ENCODE assay signal across 9 mouse cellular contexts in the genomic region with DNA sequence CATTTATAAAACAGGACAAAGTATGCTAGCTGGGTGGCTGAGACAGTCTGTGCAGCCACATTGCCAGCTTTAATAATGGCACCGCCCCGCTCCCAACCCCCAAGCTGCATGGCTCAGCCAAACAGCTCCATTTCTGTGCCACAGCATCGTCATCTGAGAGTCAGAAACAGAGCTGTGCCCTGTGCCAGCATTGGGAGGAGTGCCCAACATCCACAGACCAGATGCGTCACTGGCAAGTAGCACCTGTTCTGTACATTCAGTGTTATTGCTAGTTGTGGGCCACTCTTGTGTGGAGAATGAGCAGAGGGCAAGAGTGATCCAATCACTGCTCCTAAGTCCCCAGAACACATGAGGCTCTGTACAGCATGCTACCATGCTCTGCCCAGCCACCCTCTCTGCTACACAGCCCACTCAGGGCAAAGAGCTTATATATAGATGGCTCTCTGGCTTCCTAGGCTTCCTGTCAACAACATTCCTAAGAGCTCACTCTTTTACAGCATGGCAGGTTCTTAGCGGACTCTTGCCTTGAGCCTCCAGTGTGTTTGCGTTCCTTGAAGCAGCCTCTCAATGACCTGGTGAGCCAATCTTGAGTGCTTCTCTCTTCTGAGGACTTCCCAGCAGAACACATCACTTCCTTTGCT. TPM values are rescaled to one million over a fixed set of nuclear protein-coding genes. Genes with fewer than 3 reads are reported as not detected.
DNase-seq lines count a peak whose midpoint lies in the region; ATAC-seq and TF ChIP-seq lines count a peak whose summit lies in the region.
"Had no signal": no experiment of that assay in that cellular context is flagged by ENCODE, and none has a peak within 500 bp of the region (broad histone marks: within the 10 kb centered on the region; RNA-seq: fewer than 3 reads in every experiment).

No protein-coding gene starts in this region.

- peak; percentile 27 for DNase-seq in cerebellum, adult 11 months
- peak; percentile 44 for DNase-seq in cerebellum, adult 9-10 months
- DNase-seq in heart, postnatal 36 days = peak; percentile 18
- DNase-seq in lung, embryonic 14.5 days = peak; percentile 50
- no peak for DNase-seq in thymus, postnatal 10 days (ENCODE audit: low spot score in 2 of 2)
- DNase-seq in kidney, postnatal 10 days = no peak
- DNase-seq in embryonic facial prominence, embryonic 10.5 days (ENCODE audit: low spot score) = no peak
- DNase-seq: kidney, adult 9 months had no signal

- 0 out of 2 replicates have a peak, but pooled peaks have one; percentile 56 for ATAC-seq in lung, embryonic 14.5 days (ENCODE audit: insufficient read depth)

- H3K27me3 ChIP-seq in lung, embryonic 14.5 days (ENCODE audit: insufficient read depth, low read length) = no peaks in the 10 kb centered on the region
- no peaks in the 10 kb centered on the region for H3K27me3 ChIP-seq in embryonic facial prominence, embryonic 10.5 days (replicated peaks; ENCODE audit: low read depth, poor library complexity, severe bottlenecking)
- H3K27me3 ChIP-seq: embryonic facial prominence, embryonic 13.5 days had no signal

- WGBS in lung, embryonic 14.5 days = 81% methylated on average over 6 of the region's 6 CpGs
- 92% methylated on average over 6 of the region's 6 CpGs for WGBS in embryonic facial prominence, embryonic 10.5 days

- intact Hi-C loops in heart, postnatal 36 days (cut with DNase I) = no loop called here

- no peaks in the 10 kb centered on the region for H3K9me3 ChIP-seq in lung, embryonic 14.5 days (ENCODE audit: low read depth, low read length)
- H3K9me3 ChIP-seq in embryonic facial prominence, embryonic 10.5 days = no peaks in the 10 kb centered on the region
- H3K9me3 ChIP-seq: embryonic facial prominence, embryonic 13.5 days had no signal

- H3K9ac ChIP-seq in lung, embryonic 14.5 days = no peak overlapping the region
- H3K9ac ChIP-seq: embryonic facial prominence, embryonic 13.5 days had no signal

- H3K4me3 ChIP-seq in lung, embryonic 14.5 days (ENCODE audit: low read depth, low read length) = no peak overlapping the region
- no peak overlapping the region for H3K4me3 ChIP-seq in embryonic facial prominence, embryonic 10.5 days
- H3K4me3 ChIP-seq: embryonic facial prominence, embryonic 13.5 days had no signal

- H3K27ac ChIP-seq in lung, embryonic 14.5 days (ENCODE audit: low read depth) = peak overlapping the region; percentile 19; the same call in 1 of the 2 replicates
- H3K27ac ChIP-seq in embryonic facial prominence, embryonic 10.5 days (replicated peaks) = no peak overlapping the region
- H3K27ac ChIP-seq: embryonic facial prominence, embryonic 13.5 days had no signal

- no peaks in the 10 kb centered on the region for H3K4me1 ChIP-seq in lung, embryonic 14.5 days (ENCODE audit: insufficient read depth)
- H3K4me1 ChIP-seq in embryonic facial prominence, embryonic 10.5 days = peaks cover 23% of the 10 kb centered on the region

- H3K36me3 ChIP-seq in lung, embryonic 14.5 days (ENCODE audit: insufficient read depth) = no peaks in the 10 kb centered on the region
- H3K36me3 ChIP-seq in embryonic facial prominence, embryonic 10.5 days (replicated peaks) = no peaks in the 10 kb centered on the region
- H3K36me3 ChIP-seq: embryonic facial prominence, embryonic 13.5 days had no signal

- no peak for TF ChIP-seq CTCF in lung, embryonic 14.5 days (IDR thresholded peaks at IDR 0.05; ENCODE audit: low read depth)

- no peak overlapping the region for H3K4me2 ChIP-seq in lung, embryonic 14.5 days
- H3K4me2 ChIP-seq: embryonic facial prominence, embryonic 13.5 days had no signal

RNA-seq across cellular contexts. Expression of a gene that starts 20.4 kb away (rescaled TPM):
- 10 to 100 TPM; 22.2 to 22.7 TPM for total RNA-seq in heart, postnatal 36 days (2021)
- polyA plus RNA-seq in lung, embryonic 14.5 days (2014; fragmentation: Nextera tagmentation; extraction: Ambion mirVana) = 47.0 and 48.3 TPM in 2 replicates
- polyA plus RNA-seq in embryonic facial prominence, embryonic 10.5 days (2016; fragmentation: Nextera tagmentation; extraction: Ambion mirVana) = 43.4 and 46.2 TPM in 2 replicates

Comparison
In these comparisons a context has a peak if more than half of its experiments do, and no peak if none do; other contexts are left out.
1. DNase-seq: peak in cerebellum, adult 11 months (single experiment), cerebellum, adult 9-10 months (single experiment), heart, postnatal 36 days (2 of 2) and lung, embryonic 14.5 days (single experiment); none in thymus, postnatal 10 days (0 of 2), kidney, postnatal 10 days (single experiment) and embryonic facial prominence, embryonic 10.5 days (single experiment).